Mouse (Mus musculus) heart, adult 2 months (tissue): ENCODE data around the gene Fam111a.
A peak's percentile ranks its signal among the peaks of the same experiment; 100 is the strongest.

Experiments used
- CTCF ChIP-seq: fragments of 200-600 bp; IDR thresholded peaks from 2 replicates; pipeline ENCODE4 v1.8.1; 2022; ENCODE audit warnings: antibody characterized with exemption, mild to moderate bottlenecking, moderate library complexity
- POLR2A ChIP-seq: fragments of 200-500 bp; IDR thresholded peaks from 2 replicates; pipeline ENCODE4 v1.6.1; 2011; ENCODE audit warnings: mild to moderate bottlenecking, low read depth, low read length, control low read depth; ENCODE audit not compliant: insufficient read depth

DNA sequence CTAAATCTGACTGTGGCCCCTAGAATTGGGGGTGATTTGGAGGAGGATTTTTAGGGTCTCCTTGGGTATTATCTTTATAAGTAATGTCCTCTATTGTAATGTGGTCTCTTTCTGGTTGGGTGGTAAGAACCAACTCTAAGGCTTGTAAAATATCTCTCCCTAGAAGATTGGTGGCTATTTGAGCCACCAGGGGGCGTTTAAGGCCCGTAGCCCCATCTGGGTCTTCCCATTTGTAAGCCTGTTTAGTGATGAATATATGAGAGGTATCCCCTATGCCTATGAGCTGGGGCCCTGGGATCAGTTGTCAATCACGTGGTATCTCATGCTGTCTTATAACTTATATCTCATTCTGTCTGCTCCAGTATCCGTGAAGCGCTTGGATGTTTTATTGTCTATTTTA, 3.6 kb downstream of the Fam111a start:
- TF ChIP-seq POLR2A (no peak), CTCF (peak; percentile 76)
